Mouse (Mus musculus) forebrain, embryonic 11.5 days (tissue): ENCODE measurements around the gene Trpv1. TPM values are rescaled to one million over a fixed set of nuclear protein-coding genes. Genes with fewer than 3 reads are reported as not detected.
A peak's percentile ranks its signal among the peaks of the same experiment; 100 is the strongest.

Experiments used
- ATAC-seq: fragments of 200-750 bp; cut with Nextera tagmentation; replicated peaks from 2 replicates; pipeline ENCODE4 v1.8.0; 2017; ENCODE audit warnings: moderate TSS enrichment; ENCODE audit not compliant: low FRiP score
- DNase-seq: peaks from one replicate; pipeline ENCODE4 v3.0.0-alpha.2; 2017; ENCODE audit warnings: low spot score
- H3K27ac ChIP-seq: fragments of 300-500 bp; sonication (generic); 2 replicates; pipeline ENCODE4 v1.5.1; 2014; ENCODE audit warnings: low read depth, low read length
- H3K27me3 ChIP-seq: fragments of 300-500 bp; sonication (generic); 2 replicates; pipeline ENCODE4 v1.6.1; 2014; ENCODE audit warnings: mild to moderate bottlenecking, low read length, mixed read lengths; ENCODE audit not compliant: control insufficient read depth, insufficient read depth
- H3K36me3 ChIP-seq: fragments of 300-500 bp; sonication (generic); 2 replicates; pipeline ENCODE4 v1.6.1; 2014; ENCODE audit warnings: mild to moderate bottlenecking, low read length, moderate library complexity, mixed read lengths; ENCODE audit not compliant: control insufficient read depth, insufficient read depth
- H3K4me1 ChIP-seq: fragments of 300-500 bp; sonication (generic); replicated peaks from 2 replicates; pipeline ENCODE4 v1.6.1; 2014; ENCODE audit warnings: low read length, mixed read lengths; ENCODE audit not compliant: control insufficient read depth, insufficient read depth
- H3K4me2 ChIP-seq: fragments of 300-500 bp; sonication (generic); 2 replicates; pipeline ENCODE4 v1.6.1; 2014; ENCODE audit warnings: low read depth, mild to moderate bottlenecking, low read length, moderate library complexity, mixed read lengths; ENCODE audit not compliant: severe bottlenecking
- H3K4me3 ChIP-seq: fragments of 300-500 bp; sonication (generic); 2 replicates; pipeline ENCODE4 v1.5.1; 2014; ENCODE audit warnings: low read depth, low read length
- H3K9ac ChIP-seq: fragments of 300-500 bp; sonication (generic); 2 replicates; pipeline ENCODE4 v1.6.1; 2014; ENCODE audit warnings: low read length
- H3K9me3 ChIP-seq: fragments of 300-500 bp; sonication (generic); 2 replicates; pipeline ENCODE4 v1.6.1; 2016; ENCODE audit warnings: low read length, mixed read lengths; ENCODE audit not compliant: control insufficient read depth
- WGBS: fragments of 180-500 bp; shearing (Covaris S2); extraction: QIAGEN DNeasy Blood & Tissue Kit; methylation state at CpG from one replicate; pipeline ENCODE4 v1.1.7; 2014; 5-methylcytosine and 5-hydroxymethylcytosine counted together
- polyA plus RNA-seq: library from polyadenylated mRNA; unstranded; fragments of >200 nt; fragmentation: Nextera tagmentation; extraction: Ambion mirVana; gene quantifications from 2 replicates; pipeline ENCODE4 v1.2.1, GENCODE M21; 2014

Trpv1 gene
- polyA plus RNA-seq, 1 experiment from 2014 or later = not detected

GRCm38 (mm10) chr11:73242777-73243176 lies 8.7 kb downstream of the Trpv1 start:
- Histone ChIP-seq H3K4me3 (no peak overlapping the region), H3K9ac (no peak overlapping the region), H3K4me1 (no peaks in the 10 kb centered on the region), H3K9me3 (no peaks in the 10 kb centered on the region), H3K4me2 (no peak overlapping the region), H3K36me3 (no peaks in the 10 kb centered on the region), H3K27ac (no peak overlapping the region), H3K27me3 (no peaks in the 10 kb centered on the region)
- ATAC-seq = no peak
- WGBS = 90% methylated on average over 4 of the region's 4 CpGs
- no peak for DNase-seq

- Histone ChIP-seq H3K9me3 (no peaks in the 10 kb centered on the region), H3K9ac (no peak overlapping the region), H3K4me2 (no peak overlapping the region), H3K36me3 (no peaks in the 10 kb centered on the region), H3K27ac (no peak overlapping the region), H3K4me3 (no peak overlapping the region), H3K27me3 (no peaks in the 10 kb centered on the region), H3K4me1 (no peaks in the 10 kb centered on the region)
- WGBS = 85% methylated on average over 4 of the region's 4 CpGs
- ATAC-seq (no peak), DNase-seq (no peak)
These were observed 23.4 kb downstream of the Trpv1 start for GRCm38 (mm10) chr11:73257362-73257945.

- H3K4me1 ChIP-seq = no peaks in the 10 kb centered on the region
- H3K9ac ChIP-seq = no peak overlapping the region
- no peak for DNase-seq
- no peak overlapping the region for H3K4me2 ChIP-seq
- ATAC-seq = no peak
- no peaks in the 10 kb centered on the region for H3K9me3 ChIP-seq
- H3K4me3 ChIP-seq = no peak overlapping the region
- no peaks in the 10 kb centered on the region for H3K36me3 ChIP-seq
- H3K27me3 ChIP-seq = no peaks in the 10 kb centered on the region
- no peak overlapping the region for H3K27ac ChIP-seq
These were observed 24.6 kb downstream of the Trpv1 start for GRCm38 (mm10) chr11:73258664-73259063.

- no peaks in the 10 kb centered on the region for H3K36me3 ChIP-seq
- ATAC-seq = no peak
- 62% methylated on average over 3 of the region's 3 CpGs for WGBS
These were observed 26.4 kb downstream of the Trpv1 start for GRCm38 (mm10) chr11:73260457-73260856.

GRCm38 (mm10) chr11:73261385-73261784 lies 27.3 kb downstream of the Trpv1 start:
- Histone ChIP-seq H3K36me3 (no peaks in the 10 kb centered on the region), H3K4me2 (no peak overlapping the region), H3K4me1 (no peaks in the 10 kb centered on the region), H3K9ac (no peak overlapping the region), H3K27me3 (no peaks in the 10 kb centered on the region), H3K4me3 (no peak overlapping the region), H3K9me3 (no peaks in the 10 kb centered on the region), H3K27ac (no peak overlapping the region)
- DNase-seq = no peak
- 91% methylated on average over 1 of the region's 1 CpGs for WGBS
- ATAC-seq = no peak

More at GRCm38 (mm10) chr11:73260457-73260856, 26.4 kb downstream of the Trpv1 start:
- H3K4me3 ChIP-seq = no peak overlapping the region
- H3K27ac ChIP-seq = no peak overlapping the region
- H3K9ac ChIP-seq = no peak overlapping the region
- DNase-seq = no peak
- no peaks in the 10 kb centered on the region for H3K4me1 ChIP-seq
- no peak overlapping the region for H3K4me2 ChIP-seq
- H3K9me3 ChIP-seq = no peaks in the 10 kb centered on the region
- H3K27me3 ChIP-seq = no peaks in the 10 kb centered on the region

- no peaks in the 10 kb centered on the region for H3K4me1 ChIP-seq
- no peak within 1 kb of the TSS for H3K27ac ChIP-seq
- no peak within 1 kb of the TSS for H3K9ac ChIP-seq
- H3K9me3 ChIP-seq = no peaks in the 10 kb centered on the region
- ATAC-seq = no peak
- no peaks in the 10 kb centered on the region for H3K27me3 ChIP-seq
- H3K36me3 ChIP-seq = no peaks in the 10 kb centered on the region
- no peak for DNase-seq
- no peak within 1 kb of the TSS for H3K4me2 ChIP-seq
- H3K4me3 ChIP-seq = no peak within 1 kb of the TSS
- 94% methylated on average over 7 of the region's 7 CpGs for WGBS
These were observed 33.2 kb downstream of the Trpv1 start, which contains the start of gene Trpv3 for GRCm38 (mm10) chr11:73267267-73267666. Trpv3 (plus strand) TSS chr11:73267388.

GRCm38 (mm10) chr11:73274821-73275220 lies 40.7 kb downstream of the Trpv1 start:
- no peaks in the 10 kb centered on the region for H3K4me1 ChIP-seq
- no peak for ATAC-seq
- H3K9ac ChIP-seq = no peak overlapping the region
- no peak overlapping the region for H3K4me3 ChIP-seq
- no peaks in the 10 kb centered on the region for H3K9me3 ChIP-seq
- no peak overlapping the region for H3K27ac ChIP-seq
- no peak for DNase-seq
- no peak overlapping the region for H3K4me2 ChIP-seq
- WGBS = 28% methylated on average over 2 of the region's 2 CpGs
- H3K36me3 ChIP-seq = no peaks in the 10 kb centered on the region
- no peaks in the 10 kb centered on the region for H3K27me3 ChIP-seq

- Histone ChIP-seq H3K4me2 (no peak overlapping the region), H3K4me1 (no peaks in the 10 kb centered on the region), H3K9me3 (no peaks in the 10 kb centered on the region), H3K4me3 (no peak overlapping the region), H3K36me3 (no peaks in the 10 kb centered on the region), H3K27ac (no peak overlapping the region), H3K27me3 (no peaks in the 10 kb centered on the region), H3K9ac (no peak overlapping the region)
- DNase-seq (no peak), ATAC-seq (no peak)
- 79% methylated on average over 5 of the region's 5 CpGs for WGBS
These were observed 46.6 kb downstream of the Trpv1 start for GRCm38 (mm10) chr11:73280710-73281109.

- Histone ChIP-seq H3K27me3 (no peaks in the 10 kb centered on the region), H3K9me3 (no peaks in the 10 kb centered on the region), H3K9ac (0 out of 2 replicates have a peak overlapping the region, but pooled peaks have one; percentile 41), H3K4me2 (peak overlapping the region; percentile 48), H3K4me3 (peak overlapping the region; percentile 23), H3K27ac (no peak overlapping the region), H3K4me1 (no peaks in the 10 kb centered on the region), H3K36me3 (no peaks in the 10 kb centered on the region)
- peak; percentile 61 for ATAC-seq
- 7% methylated on average over 16 of the region's 16 CpGs for WGBS
- peak; percentile 71 for DNase-seq
These were observed 47.5 kb downstream of the Trpv1 start for GRCm38 (mm10) chr11:73281528-73282027.
